Mouse (Mus musculus) c-Kit-negative CD71-positive TER-119-positive erythroid progenitor cells, embryonic 14.5 days (primary cell): Measurements from ENCODE around the gene Gng13.
"Not testable (repeated sequence)": the region's sequence is repeated elsewhere in the genome, so short reads cannot be mapped to it uniquely, and the experiment has no call there.

Source experiments
- DNase-seq: peaks from one replicate; pipeline ENCODE4 v3.0.0-alpha.2; 2013; ENCODE audit warnings: low read depth, low spot score

Gene Gng13

GRCm38 (mm10) chr17:25732082-25732481 is 15.1 kb downstream of the Gng13 start:
- peak; percentile 64 for DNase-seq

- DNase-seq, result no peak
These were observed 18.3 kb downstream of the Gng13 start for GRCm38 (mm10) chr17:25735246-25735645.

GRCm38 (mm10) chr17:25735745-25736144 is 18.8 kb downstream of the Gng13 start, which contains the start of gene Mslnl:
Gene Mslnl (plus strand): TSS chr17:25736042.
- no peak for DNase-seq

- no peak for DNase-seq
These were observed 21.9 kb downstream of the Gng13 start for GRCm38 (mm10) chr17:25738861-25739260.

GRCm38 (mm10) chr17:25741471-25741870 is 24.5 kb downstream of the Gng13 start:
- not testable (repeated sequence) for DNase-seq

- no peak for DNase-seq
These were observed 26.9 kb downstream of the Gng13 start for GRCm38 (mm10) chr17:25743831-25744230.

GRCm38 (mm10) chr17:25744311-25744710 is 27.3 kb downstream of the Gng13 start:
- no peak for DNase-seq

- no peak for DNase-seq
These were observed 31.3 kb downstream of the Gng13 start for GRCm38 (mm10) chr17:25748238-25748637.

GRCm38 (mm10) chr17:25749314-25749713 is 32.3 kb downstream of the Gng13 start:
- DNase-seq, result no peak

GRCm38 (mm10) chr17:25751446-25751845 is 34.5 kb downstream of the Gng13 start:
- no peak for DNase-seq

- DNase-seq, result no peak
These were observed 37.3 kb downstream of the Gng13 start, which contains the start of gene Msln for GRCm38 (mm10) chr17:25754241-25754640. Gene Msln (minus strand): TSS chr17:25754378.

GRCm38 (mm10) chr17:25755086-25755485 is 38.1 kb downstream of the Gng13 start:
- no peak for DNase-seq

GRCm38 (mm10) chr17:25755627-25756377 is 38.8 kb downstream of the Gng13 start:
- no peak for DNase-seq

- DNase-seq, result no peak
These were observed 39.6 kb downstream of the Gng13 start for GRCm38 (mm10) chr17:25756378-25757242.

- DNase-seq, result no peak
These were observed 40.7 kb downstream of the Gng13 start for GRCm38 (mm10) chr17:25757691-25758090.

- DNase-seq, result no peak
These were observed 43.2 kb downstream of the Gng13 start for GRCm38 (mm10) chr17:25760148-25760547.

- no peak for DNase-seq
These were observed 44.6 kb downstream of the Gng13 start for GRCm38 (mm10) chr17:25761561-25761970.

- no peak for DNase-seq
These were observed 45.6 kb downstream of the Gng13 start for GRCm38 (mm10) chr17:25762591-25762990.

- DNase-seq, result no peak
These were observed 48.9 kb downstream of the Gng13 start for GRCm38 (mm10) chr17:25765886-25766285.
